Mouse (Mus musculus) neural tube, embryonic 13.5 days (tissue): ENCODE data around the gene Pik3r3. TPM values are rescaled to one million over a fixed set of nuclear protein-coding genes. Genes with fewer than 3 reads are reported as not detected.

ENCODE experiments used
- ATAC-seq: fragments of 200-750 bp; cut with Nextera tagmentation; 2 replicates; pipeline ENCODE4 v1.8.0; 2017; ENCODE audit warnings: low read depth, mild to moderate bottlenecking, moderate TSS enrichment, moderate library complexity
- H3K27ac ChIP-seq: fragments of 300-500 bp; sonication (generic); replicated peaks from 2 replicates; pipeline ENCODE4 v1.5.1; 2015; ENCODE audit warnings: moderate library complexity, mild to moderate bottlenecking, inconsistent platforms
- H3K27me3 ChIP-seq: fragments of 300-500 bp; sonication (generic); 2 replicates; pipeline ENCODE4 v1.6.1; 2015; ENCODE audit warnings: mild to moderate bottlenecking, inconsistent platforms
- H3K36me3 ChIP-seq: fragments of 300-500 bp; sonication (generic); 2 replicates; pipeline ENCODE4 v1.6.1; 2015; ENCODE audit warnings: mild to moderate bottlenecking, inconsistent platforms
- H3K4me1 ChIP-seq: fragments of 300-500 bp; sonication (generic); replicated peaks from 2 replicates; pipeline ENCODE4 v1.6.1; 2015; ENCODE audit warnings: inconsistent platforms
- H3K4me2 ChIP-seq: fragments of 300-500 bp; sonication (generic); 2 replicates; pipeline ENCODE4 v1.6.1; 2015; ENCODE audit warnings: inconsistent platforms, mild to moderate bottlenecking, moderate library complexity
- H3K4me3 ChIP-seq: fragments of 300-500 bp; sonication (generic); 2 replicates; pipeline ENCODE4 v1.5.1; 2015; ENCODE audit warnings: mild to moderate bottlenecking, inconsistent platforms
- H3K9ac ChIP-seq: fragments of 300-500 bp; sonication (generic); 2 replicates; pipeline ENCODE4 v1.6.1; 2015; ENCODE audit warnings: moderate library complexity, mild to moderate bottlenecking, inconsistent platforms
- H3K9me3 ChIP-seq: fragments of 300-500 bp; sonication (generic); 2 replicates; pipeline ENCODE4 v1.6.1; 2016; ENCODE audit warnings: inconsistent platforms
- WGBS: fragments of 180-500 bp; shearing (Covaris S2); methylation state at CpG from one replicate; pipeline ENCODE4 v1.1.7; 2015; 5-methylcytosine and 5-hydroxymethylcytosine counted together
- polyA plus RNA-seq: library from polyadenylated mRNA; unstranded; fragments of >200 nt; fragmentation: Nextera tagmentation; extraction: Ambion mirVana; gene quantifications from 2 replicates; pipeline ENCODE4 v1.2.1, GENCODE M21; 2015

Gene Pik3r3
- polyA plus RNA-seq, 1 experiment from 2014 or later = 72.3 TPM

DNA sequence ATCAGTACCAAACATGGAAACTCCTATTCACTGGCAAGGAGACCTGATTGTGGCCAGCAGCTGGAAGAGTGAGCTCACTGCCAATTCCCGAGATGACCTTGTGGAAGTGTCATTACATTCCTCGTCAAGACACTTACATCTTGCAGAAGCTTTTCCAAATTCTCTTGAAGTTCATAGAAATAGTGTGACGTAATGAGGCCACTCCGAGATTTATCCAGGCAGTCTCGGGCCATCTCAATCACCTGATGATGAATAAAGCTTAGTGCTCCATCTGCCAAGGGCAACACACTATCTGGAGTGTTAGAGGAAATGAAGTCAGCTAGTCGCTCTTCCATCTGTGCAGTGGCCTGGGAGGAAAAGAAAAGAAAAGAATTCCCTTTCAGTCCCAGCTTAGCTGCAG is 100.7 kb downstream of the Pik3r3 start:
- Histone ChIP-seq H3K27ac (no peak overlapping the region), H3K9me3 (no peaks in the 10 kb centered on the region), H3K27me3 (no peaks in the 10 kb centered on the region), H3K4me2 (no peak overlapping the region), H3K4me1 (no peaks in the 10 kb centered on the region), H3K9ac (no peak overlapping the region), H3K4me3 (no peak overlapping the region), H3K36me3 (peaks cover 96% of the 10 kb centered on the region)
- 94% methylated on average over 6 of the region's 6 CpGs for WGBS
- ATAC-seq = no peak

GRCm38 (mm10) chr4:116329256-116329655 is 107.8 kb downstream of the Pik3r3 start:
- no peak overlapping the region for H3K4me2 ChIP-seq
- no peaks in the 10 kb centered on the region for H3K9me3 ChIP-seq
- peaks cover 71% of the 10 kb centered on the region for H3K36me3 ChIP-seq
- H3K9ac ChIP-seq = no peak overlapping the region
- ATAC-seq = no peak
- H3K27me3 ChIP-seq = no peaks in the 10 kb centered on the region
- WGBS = 97% methylated on average over 3 of the region's 3 CpGs
- no peaks in the 10 kb centered on the region for H3K4me1 ChIP-seq
- no peak overlapping the region for H3K4me3 ChIP-seq
- no peak overlapping the region for H3K27ac ChIP-seq

DNA sequence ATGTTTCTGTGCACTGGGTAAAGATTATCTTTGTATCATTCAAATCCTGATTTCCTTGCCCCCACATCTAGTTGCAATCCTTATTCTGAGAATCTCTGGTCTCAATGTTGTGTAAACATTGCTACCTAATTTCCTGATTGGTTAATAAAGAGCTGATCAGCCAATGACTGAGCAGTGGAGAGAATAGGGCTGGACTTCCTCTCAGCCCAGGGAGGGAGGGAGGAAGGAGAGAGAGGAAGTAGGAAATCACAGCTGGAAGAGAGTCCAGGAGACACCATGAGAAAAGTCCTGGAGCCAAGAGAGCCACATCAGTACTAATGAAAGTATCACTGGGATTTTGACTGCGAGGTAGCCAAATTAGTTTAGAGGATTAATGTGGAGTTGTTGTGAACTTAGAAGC is 114.9 kb downstream of the Pik3r3 start:
- no peak overlapping the region for H3K9ac ChIP-seq
- H3K4me2 ChIP-seq = no peak overlapping the region
- H3K27me3 ChIP-seq = no peaks in the 10 kb centered on the region
- no peak overlapping the region for H3K4me3 ChIP-seq
- WGBS = 93% methylated on average over 1 of the region's 1 CpGs
- no peak overlapping the region for H3K27ac ChIP-seq
- ATAC-seq = no peak
- H3K4me1 ChIP-seq = no peaks in the 10 kb centered on the region
- no peaks in the 10 kb centered on the region for H3K9me3 ChIP-seq
- H3K36me3 ChIP-seq = 0 out of 2 replicates have a peak, but pooled peaks cover 5% of the 10 kb centered on the region

GRCm38 (mm10) chr4:116342119-116342518 is 120.7 kb downstream of the Pik3r3 start:
- H3K36me3 ChIP-seq = no peaks in the 10 kb centered on the region
- no peaks in the 10 kb centered on the region for H3K4me1 ChIP-seq
- H3K27ac ChIP-seq = no peak overlapping the region
- H3K9me3 ChIP-seq = no peaks in the 10 kb centered on the region
- H3K27me3 ChIP-seq = no peaks in the 10 kb centered on the region
- no peak for ATAC-seq
- no peak overlapping the region for H3K4me2 ChIP-seq
- H3K4me3 ChIP-seq = no peak overlapping the region
- no peak overlapping the region for H3K9ac ChIP-seq

DNA sequence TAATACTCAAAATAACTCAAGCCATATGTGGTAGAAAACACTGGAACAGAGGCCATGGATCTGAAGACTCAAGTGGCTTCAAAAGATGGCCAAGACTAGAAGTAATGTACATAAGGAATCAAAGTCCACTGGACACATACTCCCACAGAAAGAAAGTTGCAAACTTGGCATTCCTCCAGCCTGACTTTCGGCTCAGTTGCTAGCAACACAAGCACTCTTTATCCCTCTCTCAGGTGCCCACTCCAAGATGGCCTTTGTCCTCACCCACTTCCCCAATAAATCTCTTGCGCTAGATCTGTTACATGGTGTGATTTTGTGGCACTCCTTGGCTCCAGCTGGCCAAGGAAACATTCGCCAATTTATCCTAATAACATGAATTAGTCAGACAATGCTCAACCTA is 131.1 kb downstream of the Pik3r3 start:
- no peaks in the 10 kb centered on the region for H3K4me1 ChIP-seq
- no peak overlapping the region for H3K4me3 ChIP-seq
- WGBS = 72% methylated on average over 3 of the region's 3 CpGs
- H3K36me3 ChIP-seq = peaks cover 9% of the 10 kb centered on the region
- no peaks in the 10 kb centered on the region for H3K9me3 ChIP-seq
- no peaks in the 10 kb centered on the region for H3K27me3 ChIP-seq
- H3K27ac ChIP-seq = no peak overlapping the region
- ATAC-seq = no peak
- H3K4me2 ChIP-seq = no peak overlapping the region
- no peak overlapping the region for H3K9ac ChIP-seq

Other genes with a start within 250 kb of the Pik3r3 start
- gene Faah, start 203.7 kb upstream of the Pik3r3 start, polyA plus RNA-seq = 10.7 and 10.8 TPM in 2 replicates
- gene Nsun4, start 167.7 kb upstream of the Pik3r3 start, polyA plus RNA-seq = 13.7 and 17.2 TPM in 2 replicates
- 484 and 500 TPM in 2 replicates for gene Uqcrh, start 146.5 kb upstream of the Pik3r3 start, polyA plus RNA-seq
- gene Lrrc41, start 146.3 kb upstream of the Pik3r3 start, polyA plus RNA-seq = 70.9 and 72.9 TPM in 2 replicates
- 7.7 and 9.2 TPM in 2 replicates for gene Rad54l, start 97.9 kb upstream of the Pik3r3 start, polyA plus RNA-seq
- 58.9 and 59.9 TPM in 2 replicates for gene Pomgnt1, start 97.8 kb upstream of the Pik3r3 start, polyA plus RNA-seq
- gene Lurap1, start 70.3 kb upstream of the Pik3r3 start, polyA plus RNA-seq = 1.7 and 2.0 TPM in 2 replicates
- not detected in 2 replicates for gene Tspan1, start 54.0 kb upstream of the Pik3r3 start, polyA plus RNA-seq
- not detected in 2 replicates for gene 1700042G07Rik, start 48.2 kb upstream of the Pik3r3 start, polyA plus RNA-seq
- gene Gm49337, start 48.2 kb upstream of the Pik3r3 start, polyA plus RNA-seq = not detected in 2 replicates
- gene Mast2, start 242.6 kb downstream of the Pik3r3 start, polyA plus RNA-seq = 26.5 and 32.4 TPM in 2 replicates